Mouse (Mus musculus): ENCODE measurements around the gene Ndufs1. TPM values are rescaled to one million over a fixed set of nuclear protein-coding genes. Genes with fewer than 3 reads are reported as not detected.

Gene Ndufs1
- polyA plus RNA-seq (2014; fragmentation: Illumina TruSeq; extraction: RNeasy Lipid Tissue Mini Kit (QIAGEN cat#74804); ENCODE audit: low read depth, low replicate concordance): 119 TPM

GRCm38 (mm10) chr1:63176604-63177421 lies at the start of gene Ndufs1, which contains the start of gene Eef1b2:
TSS of gene Ndufs1 (minus strand) at chr1:63176833.
TSS of gene Eef1b2 (plus strand) at chr1:63176825.

GRCm38 (mm10) chr1:63214271-63214558 lies 37.6 kb upstream of the Ndufs1 start, which contains the start of gene Gpr1:
TSS of gene Gpr1 (minus strand) at chr1:63214543.

GRCm38 (mm10) chr1:63114136-63114781 lies 62.4 kb downstream of the Ndufs1 start, which contains the start of gene Ino80d:
TSS of gene Ino80d (minus strand) at chr1:63114667.

Other genes starting within 250 kb of the Ndufs1 start
- gene Ino80d, start 62.2 kb downstream of the Ndufs1 start, polyA plus RNA-seq (2014; fragmentation: Illumina TruSeq; extraction: RNeasy Lipid Tissue Mini Kit (QIAGEN cat#74804); ENCODE audit: low read depth, low replicate concordance): 5.3 TPM
- gene Eef1b2, start within 50 bp of the Ndufs1 start, polyA plus RNA-seq (2014; fragmentation: Illumina TruSeq; extraction: RNeasy Lipid Tissue Mini Kit (QIAGEN cat#74804); ENCODE audit: low read depth, low replicate concordance): 171 TPM
- gene Gpr1, start 37.7 kb upstream of the Ndufs1 start, polyA plus RNA-seq (2014; fragmentation: Illumina TruSeq; extraction: RNeasy Lipid Tissue Mini Kit (QIAGEN cat#74804); ENCODE audit: low read depth, low replicate concordance): 0.10 TPM
- 112 TPM for gene Zdbf2, start 96.4 kb upstream of the Ndufs1 start, polyA plus RNA-seq (2014; fragmentation: Illumina TruSeq; extraction: RNeasy Lipid Tissue Mini Kit (QIAGEN cat#74804); ENCODE audit: low read depth, low replicate concordance)